Mouse (Mus musculus) mouse embryonic stem cell (cell line): ENCODE results near the gene Trp53i13.

Experiments used
- in situ Hi-C, 2 experiments: fragments of 300-500 bp; cut with MboI; formaldehyde crosslinking; loops; 1 replicate in 1 of 2; 3 replicates in 1 of 2; pipeline ENCODE4 v1.14.3; 2019 to 2020; ENCODE audit warnings: low sequenced_read_pairs in 2 of 2, low pct_unique_long_range_greater_than_20kb in 1 of 2, mixed read lengths in 1 of 2; ENCODE audit not compliant: unreplicated experiment in 1 of 2

Gene Trp53i13

DNA sequence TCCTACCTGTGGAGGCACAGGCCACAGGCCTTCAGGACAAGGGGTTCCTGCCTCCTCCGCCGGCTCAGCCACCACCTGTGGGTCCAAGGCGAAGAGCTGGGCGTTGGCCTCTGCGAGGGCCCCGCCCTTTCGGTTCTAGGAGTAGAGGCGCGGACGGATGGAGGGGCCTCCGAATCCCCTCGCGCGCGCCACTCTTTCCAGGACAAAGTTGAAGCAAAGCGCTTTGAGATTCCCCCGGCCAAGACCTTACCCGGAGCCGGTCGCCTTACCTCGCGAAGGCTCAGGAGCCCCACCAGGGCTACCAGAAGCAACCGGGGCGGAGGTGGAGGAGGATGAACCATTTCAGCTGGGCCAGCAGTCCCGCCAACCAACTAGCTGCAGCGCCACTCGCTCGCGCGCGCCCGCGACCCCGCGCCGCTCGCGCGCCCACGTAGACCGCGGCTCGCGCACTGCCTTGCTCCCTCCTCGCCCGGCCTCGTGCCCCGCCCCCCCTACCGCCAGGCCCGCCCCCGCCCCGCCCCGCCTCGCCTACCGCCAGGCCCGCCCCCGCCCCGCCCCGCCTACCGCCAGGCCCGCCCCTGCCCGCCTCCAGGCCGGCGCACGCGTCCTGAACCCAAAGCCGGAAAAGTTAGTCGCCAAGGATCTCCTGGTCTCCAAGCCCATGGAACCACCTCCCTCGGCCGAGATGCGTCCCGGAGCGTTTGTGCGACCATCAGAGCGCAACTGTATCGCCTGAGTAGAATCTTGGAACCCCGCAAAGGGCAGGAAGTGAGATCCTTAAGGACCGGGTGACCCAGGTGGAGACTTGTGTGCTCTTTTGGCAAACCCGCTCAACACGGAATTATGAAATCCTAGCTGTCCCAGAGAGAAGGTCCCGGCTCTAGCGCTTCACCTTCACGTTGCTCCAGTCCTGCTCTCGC lies 2.6 kb downstream of the Trp53i13 start:
- in situ Hi-C loops: no loop called here

DNA sequence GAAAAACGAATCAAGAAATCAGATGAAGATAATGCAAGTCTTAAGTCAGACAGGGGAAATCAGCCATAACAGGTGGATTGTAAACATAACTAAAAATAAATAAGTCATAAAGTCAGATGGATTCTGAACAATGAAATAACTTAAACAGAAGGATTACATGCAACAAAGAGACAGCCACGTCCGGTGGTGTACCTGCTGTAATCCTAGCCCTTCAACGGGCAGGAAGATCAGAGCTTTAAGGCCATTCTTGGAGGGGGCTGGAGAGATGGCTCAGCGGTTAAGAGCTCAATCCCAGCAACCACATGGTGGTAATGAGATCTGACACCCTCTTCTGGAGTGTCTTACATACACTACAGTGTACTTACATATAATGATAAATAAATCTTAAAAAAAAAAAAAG lies 4.4 kb downstream of the Trp53i13 start:
- in situ Hi-C loops: no loop called here

DNA sequence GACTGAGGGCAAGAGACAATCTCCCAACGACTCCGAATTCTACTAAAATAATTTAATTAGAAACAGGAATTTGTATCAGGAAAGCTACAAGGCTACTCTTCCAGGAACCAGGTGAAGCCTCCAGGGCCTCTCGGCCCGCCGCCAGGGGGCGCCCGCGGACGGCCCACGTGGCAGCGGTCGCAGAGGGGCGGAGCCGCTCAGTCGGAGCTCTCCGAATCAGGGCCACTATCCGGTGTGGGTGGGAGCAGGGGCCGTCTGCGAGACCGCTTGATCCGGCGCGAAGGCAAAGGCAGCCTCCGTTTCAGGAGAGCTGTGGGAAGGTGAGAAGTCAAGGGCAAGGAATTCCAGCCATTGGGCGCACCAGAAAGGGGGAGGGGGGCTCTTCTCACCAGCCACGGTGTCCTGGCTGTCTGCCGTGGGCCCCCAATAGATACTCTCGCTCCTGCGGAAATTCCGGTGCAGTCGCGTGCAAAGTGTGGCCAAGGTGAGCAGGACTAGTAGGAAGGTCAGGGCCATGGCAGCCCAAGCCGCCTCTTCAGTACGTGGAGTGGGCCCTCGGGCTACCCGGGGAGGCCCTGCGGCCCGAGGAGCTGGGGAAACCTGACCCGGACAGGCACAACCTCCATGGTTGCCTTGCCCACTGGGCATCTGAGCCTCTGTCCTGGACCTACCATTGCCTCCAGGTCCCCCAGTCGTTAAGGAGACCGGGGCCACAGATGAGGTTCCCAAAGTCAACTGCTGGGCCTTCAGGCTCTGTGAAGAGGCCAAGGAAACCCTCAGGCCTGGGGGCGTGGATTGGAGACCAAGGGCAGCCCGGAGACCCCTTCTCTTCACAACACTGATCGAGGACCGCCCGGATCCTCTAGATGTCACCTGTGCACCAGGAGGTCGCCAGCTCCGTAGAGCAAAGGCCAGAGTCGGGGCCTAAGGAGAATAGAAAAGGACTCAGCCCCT lies 7.4 kb downstream of the Trp53i13 start:
- in situ Hi-C loops: no loop called here

DNA sequence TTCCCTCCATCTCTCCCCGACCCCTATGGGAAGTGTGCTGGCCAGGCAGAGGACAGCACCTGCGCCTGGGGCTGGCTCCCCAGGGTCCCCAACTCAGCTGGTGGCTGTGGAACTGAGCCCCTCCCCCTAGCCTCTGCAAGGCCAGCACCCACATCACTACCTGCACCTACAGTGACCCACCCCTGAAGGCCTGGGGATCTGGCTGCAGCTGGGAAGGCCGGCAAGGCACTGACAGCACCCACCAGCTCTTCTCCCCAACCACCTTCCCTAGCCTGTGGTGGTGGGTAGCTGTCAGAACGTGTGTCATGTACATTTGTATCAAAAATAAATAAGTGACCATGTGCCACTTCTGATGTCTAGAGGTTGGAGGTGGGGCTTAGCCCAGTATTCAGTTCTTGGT lies 8.4 kb downstream of the Trp53i13 start:
- in situ Hi-C loops: no loop called here

DNA sequence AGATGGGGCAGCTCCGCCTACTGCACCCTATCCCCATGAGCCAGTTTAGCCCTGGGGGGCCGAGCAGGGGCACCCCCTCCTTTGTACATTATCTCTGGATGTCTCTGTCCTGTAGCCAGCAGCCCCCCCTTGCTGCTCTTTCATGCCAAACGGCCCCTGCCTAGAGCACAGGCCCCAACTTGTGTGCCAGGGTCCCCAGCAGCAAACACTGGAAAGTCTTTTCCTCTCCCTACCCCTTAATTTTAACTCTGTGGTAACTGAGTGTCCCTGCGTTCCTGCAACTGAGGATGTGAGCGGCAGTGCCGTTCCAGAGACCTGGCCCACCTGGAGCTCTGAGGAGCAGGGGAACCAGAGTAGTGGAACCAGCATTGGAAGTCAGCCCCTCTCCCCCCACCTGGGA lies 8.8 kb downstream of the Trp53i13 start:
- in situ Hi-C loops: no loop called here

DNA sequence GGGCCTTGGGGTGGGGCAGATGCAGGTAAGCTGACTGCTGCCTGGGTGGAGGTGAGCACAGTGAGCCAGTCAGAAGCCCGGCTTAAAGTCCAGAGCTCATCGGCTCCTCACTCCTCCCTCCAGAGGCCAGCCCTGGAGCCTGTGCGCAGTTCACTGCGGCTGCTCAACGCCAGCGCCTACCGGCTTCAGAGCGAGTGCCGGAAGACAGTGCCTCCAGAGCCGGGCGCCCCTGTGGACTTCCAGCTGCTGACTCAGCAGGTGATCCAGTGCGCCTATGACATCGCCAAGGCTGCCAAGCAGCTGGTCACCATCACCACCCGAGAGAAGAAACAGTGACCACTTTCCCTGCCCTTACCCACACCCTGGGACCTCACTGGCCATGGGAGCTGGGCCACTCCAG lies 9.5 kb downstream of the Trp53i13 start:
- in situ Hi-C loops: no loop called here

DNA sequence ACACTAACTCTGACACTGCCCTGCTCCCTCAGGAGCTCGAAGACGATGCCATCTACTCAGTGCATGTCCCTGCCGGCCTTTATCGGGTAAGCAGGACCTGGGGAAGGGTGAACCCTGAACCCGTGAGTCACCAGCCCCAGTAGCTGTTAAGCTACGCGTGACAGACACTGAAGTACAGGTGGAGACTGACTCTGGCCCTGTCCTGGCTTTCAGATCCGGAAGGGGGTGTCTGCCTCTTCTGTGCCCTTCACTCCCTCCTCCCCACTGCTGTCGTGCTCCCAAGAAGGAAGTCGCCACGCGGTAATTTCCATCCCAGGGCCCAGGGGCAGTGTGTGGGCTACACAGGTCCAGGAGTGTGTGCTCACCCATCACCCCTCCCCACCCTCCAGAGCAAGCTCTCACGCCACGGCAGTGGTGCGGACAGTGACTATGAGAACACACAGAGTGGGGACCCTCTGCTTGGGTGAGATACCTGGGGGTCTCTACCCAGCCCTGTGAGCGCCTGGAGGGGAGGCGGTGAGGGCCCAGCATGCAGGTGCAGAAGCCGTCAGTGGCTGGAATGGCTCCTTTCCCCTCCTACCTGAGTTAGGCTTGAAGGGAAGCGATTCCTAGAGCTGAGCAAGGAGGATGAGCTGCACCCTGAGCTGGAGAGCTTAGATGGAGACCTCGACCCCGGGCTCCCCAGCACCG lies 10.3 kb downstream of the Trp53i13 start:
- in situ Hi-C loops: no loop called here

DNA sequence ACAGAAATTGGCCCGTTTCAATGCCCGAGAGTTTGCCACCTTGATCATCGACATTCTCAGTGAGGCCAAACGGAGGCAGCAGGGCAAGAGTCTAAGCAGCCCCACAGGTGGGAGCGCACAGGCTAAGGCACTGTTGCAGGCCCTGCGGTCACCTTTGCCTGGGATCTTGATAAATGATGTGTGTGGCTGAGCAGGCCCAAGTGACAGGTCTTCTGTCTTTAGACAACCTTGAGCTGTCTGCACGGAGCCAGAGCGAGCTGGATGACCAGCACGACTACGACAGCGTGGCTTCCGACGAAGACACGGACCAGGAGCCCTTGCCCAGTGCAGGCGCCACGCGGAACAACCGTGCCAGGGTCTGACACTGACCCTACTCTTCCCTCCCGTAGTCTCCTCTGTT lies 11.4 kb downstream of the Trp53i13 start:
- in situ Hi-C loops: no loop called here

DNA sequence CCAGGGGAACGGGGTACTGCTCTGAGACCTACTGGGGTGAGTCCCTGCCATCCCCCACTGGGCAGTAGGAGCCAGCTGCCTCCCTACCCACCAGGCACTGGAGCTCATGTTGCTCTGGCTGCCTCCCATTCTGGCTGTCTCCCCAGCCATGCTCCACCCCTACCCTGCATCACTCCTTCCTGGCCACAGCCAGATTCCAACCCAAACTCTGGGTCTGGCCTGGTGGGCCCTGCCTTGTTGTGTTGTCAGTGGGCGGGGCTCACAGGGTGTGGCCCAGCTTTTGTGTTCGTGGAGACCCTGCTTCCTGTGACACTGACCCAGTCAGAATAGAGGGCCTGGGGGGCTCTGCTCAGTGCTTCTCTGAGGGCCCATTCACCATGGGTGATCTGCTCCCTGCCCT lies 12.3 kb downstream of the Trp53i13 start:
- in situ Hi-C loops: no loop called here

DNA sequence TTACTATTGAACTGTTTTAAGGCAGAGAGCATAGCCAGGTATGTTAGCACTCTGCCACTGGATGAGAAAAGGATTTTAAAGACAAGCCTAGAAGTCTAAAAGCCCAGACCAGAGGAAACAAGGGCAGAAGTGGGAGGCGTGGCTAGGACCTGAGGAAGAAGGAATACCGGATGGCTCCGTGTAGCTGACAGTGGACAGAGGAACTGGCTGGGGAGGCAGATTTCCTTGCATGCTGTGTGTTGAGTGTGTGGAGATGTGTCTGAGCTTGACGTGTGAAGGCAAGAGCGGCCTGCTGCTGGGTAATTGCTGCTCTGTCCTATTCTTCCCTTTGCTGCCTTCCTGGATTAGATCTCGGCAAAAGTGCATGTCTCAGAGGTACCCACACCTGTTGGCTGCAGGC lies 13.3 kb downstream of the Trp53i13 start:
- in situ Hi-C loops: no loop called here

DNA sequence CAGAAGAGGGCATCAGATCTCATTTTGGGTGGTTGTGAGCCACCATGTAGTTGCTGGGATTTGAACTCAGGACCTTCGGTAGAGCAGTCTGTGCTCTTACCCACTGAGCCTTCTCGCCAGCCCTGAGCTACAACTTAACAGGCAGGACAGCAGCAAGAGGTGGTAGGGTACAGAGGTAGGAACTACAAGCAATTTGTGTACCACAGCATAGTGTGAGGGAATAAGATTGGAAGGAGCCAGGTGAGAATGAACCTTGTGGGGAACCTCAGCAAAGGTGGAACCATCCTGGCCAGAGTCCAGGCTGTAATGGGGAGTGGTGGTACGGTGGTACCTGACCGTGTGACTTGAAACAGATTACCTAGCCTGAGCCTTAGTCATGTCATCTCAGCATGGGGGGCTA lies 13.8 kb downstream of the Trp53i13 start:
- in situ Hi-C loops: no loop called here

DNA sequence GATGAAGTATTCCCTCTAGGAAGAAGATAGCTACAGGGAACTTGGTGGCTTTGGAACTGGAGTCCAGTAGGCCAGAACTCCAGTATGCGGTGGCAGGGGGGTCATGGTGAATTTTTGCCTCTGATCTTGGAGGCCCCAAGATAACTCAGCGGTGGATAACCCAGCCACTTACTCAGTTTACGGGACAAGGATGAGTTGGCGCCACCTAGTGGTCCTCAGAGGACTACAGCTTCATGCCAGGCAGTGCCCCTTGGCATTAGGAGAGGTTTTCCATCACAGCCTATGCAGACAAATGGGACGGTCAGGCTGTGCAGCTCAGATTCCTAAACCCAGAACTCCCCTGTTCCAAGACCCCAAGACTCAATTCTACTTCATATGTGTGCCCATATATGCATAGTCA lies 14.4 kb downstream of the Trp53i13 start:
- in situ Hi-C loops: no loop called here

DNA sequence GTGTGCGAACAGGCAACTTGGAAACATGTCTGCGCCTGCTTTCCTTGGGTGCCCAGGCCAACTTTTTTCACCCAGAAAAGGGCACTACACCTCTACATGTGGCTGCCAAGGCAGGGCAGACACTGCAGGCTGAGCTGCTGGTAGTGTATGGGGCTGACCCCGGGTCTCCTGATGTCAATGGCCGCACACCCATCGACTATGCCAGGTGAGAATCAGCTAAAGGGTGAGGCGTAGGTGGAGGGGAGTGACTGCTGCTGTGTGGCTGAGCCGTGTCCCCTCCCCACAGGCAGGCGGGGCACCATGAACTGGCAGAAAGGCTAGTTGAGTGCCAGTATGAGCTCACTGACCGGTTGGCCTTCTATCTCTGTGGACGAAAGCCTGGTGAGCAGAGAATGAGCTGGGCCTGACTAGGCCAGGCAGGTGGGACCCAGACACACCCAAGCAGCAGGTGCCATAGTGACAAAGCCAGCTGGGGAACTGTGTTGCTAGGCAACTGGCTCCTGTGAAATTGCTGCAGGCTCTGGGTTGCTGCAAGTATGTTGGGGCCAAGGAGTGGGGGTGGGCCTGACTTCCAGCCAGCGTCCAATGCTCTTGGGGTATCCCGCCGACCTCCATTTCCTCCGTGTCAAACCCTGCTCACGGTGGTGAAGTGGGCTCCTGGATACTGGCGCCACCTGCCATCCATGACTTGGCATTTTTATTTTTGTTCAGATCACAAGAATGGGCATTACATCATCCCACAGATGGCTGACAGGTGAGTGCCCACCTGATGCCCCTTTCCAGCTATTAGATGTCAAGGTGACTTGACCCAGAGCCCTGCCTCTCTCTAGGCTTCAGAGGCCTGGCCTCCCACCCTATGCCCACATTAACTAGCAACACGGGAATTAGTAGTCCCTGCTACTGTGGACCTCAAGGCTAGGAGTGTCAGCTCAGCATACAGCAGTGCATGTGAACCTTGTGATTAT lies 15.1 kb downstream of the Trp53i13 start:
- in situ Hi-C loops: no loop called here

DNA sequence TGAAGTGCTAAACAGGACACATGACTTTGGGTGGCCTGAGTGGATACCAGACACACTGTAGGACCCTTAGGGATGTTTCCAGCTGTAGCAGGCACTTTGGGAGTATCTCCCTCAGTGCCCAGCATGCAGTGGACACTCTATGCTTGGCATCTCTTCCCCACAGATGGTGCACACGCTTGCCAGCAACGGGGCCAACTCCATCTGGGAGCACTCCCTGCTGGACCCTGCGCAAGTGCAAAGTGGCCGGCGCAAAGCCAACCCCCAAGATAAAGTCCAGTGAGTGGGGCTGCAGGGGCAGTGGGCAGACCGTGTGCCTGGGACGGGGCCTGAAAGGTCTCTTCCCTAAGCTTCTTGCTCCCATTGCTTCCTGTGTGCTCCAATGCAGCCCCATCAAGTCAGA lies 16.4 kb downstream of the Trp53i13 start:
- in situ Hi-C loops: no loop called here

DNA sequence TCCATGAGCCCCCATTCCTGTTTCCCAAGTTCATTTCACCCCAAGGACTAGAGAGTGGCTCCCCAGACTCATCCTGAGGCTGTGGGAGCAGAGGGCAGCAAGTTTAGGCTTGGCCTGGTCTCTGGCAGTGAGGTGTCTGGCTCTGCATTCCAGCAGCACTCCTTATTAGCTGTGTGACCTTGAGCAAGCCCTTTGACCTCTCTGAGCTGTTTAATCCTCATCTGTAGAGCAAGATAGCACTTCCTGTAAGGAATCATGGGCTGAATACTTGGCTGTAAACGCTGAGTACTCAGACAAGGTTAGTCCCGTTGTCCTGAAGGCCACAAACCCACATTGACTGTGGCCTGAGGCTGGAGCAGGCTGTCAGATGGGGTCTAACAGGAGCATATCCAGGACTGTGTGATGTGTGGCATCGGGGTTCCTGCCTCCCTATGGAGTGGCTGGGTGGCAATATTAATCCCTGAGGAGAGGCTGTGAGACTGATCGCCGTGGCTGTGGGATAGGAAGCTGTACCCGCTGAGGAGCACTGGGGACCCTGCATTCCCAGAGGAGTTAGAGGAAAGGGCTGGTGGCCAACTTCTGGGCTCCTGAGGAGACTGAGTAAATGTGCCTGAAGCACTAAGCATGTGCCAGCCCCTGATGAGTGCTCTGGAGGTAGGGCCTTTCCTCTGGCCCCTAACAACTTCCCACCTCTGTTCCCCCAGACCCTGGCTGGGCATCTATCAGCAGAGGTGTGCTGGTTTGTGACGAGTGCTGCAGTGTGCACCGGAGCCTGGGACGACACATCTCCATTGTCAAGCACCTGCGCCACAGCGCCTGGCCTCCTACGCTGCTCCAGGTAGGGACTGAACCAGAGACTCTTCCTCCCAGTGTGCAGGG lies 17.3 kb downstream of the Trp53i13 start:
- in situ Hi-C loops: no loop called here

DNA sequence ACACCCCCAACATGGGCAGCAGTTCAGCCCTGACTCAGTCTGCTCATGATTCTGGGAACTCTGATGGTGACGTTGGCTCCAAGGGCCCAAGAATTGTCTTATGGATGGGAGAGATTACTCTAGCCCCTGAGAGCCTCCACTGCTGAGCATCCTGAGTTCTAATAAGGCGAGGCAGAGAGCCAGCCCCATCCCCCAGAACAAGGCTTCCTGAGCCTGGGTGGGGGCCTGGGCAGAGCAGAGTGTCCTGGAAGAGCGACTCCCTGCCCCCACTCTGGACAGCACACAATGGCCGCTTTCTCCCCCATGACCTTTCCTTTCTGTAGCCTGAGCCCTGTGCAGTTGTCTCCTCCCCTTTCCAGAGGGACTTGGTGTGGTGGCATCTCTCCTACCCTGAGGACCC lies 17.9 kb downstream of the Trp53i13 start:
- in situ Hi-C loops: no loop called here

DNA sequence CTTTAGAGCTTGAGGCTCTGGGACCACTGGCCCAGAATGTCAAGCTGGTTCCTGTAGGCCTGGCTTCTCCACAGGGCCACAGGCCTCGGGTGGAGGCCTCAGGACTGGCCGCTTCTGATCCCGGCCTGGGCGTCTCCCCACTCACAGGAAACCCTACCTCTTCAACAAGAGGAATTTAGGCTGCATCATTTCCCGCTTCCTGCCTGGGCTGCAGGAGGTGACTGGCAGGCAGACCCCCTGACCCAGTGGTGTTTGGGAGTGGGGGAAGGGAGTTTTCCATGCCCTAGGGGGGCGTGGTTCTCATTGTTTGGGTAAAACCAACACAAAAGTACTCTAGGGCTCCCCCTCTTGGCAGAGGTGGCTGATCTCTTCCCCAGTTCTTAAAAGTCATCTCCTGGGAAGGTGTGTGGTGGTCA lies 18.4 kb downstream of the Trp53i13 start:
- in situ Hi-C loops: no loop called here
